Mouse (Mus musculus) lung, postnatal 10 days (tissue): ENCODE results near the gene Cebpzos.

Source experiments
- DNase-seq: peaks from one replicate; pipeline ENCODE4 v3.0.0; 2021

Cebpzos gene

GRCm38 (mm10) chr17:78916369-78916813 is at the start of gene Cebpzos:
Gene Cebpzos, plus strand, starts transcription at chr17:78916500.
- peak; percentile 88 for DNase-seq

DNA sequence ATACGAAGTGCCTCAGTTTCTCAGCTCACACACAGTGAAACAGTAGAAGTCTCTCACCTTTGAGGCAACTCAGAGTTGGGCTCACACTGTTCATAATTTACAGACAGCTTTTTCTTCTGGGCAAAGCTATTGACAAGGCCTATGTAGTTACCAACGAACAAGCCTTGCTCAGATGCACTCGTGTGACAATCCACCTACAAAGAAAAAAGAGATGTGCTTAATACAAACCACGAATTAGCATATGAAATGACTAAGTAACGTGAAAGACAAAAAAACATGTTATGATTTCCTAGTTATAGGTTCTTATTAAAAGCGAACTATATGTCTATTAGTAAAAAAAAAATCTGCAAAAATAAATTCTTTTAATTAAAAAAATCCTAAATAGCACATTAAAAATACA is 42.4 kb upstream of the Cebpzos start:
- no peak for DNase-seq

- peak; percentile 42 for DNase-seq
Measured at GRCm38 (mm10) chr17:78881878-78882304, 34.4 kb upstream of the Cebpzos start.

GRCm38 (mm10) chr17:78882401-78883112 is 33.7 kb upstream of the Cebpzos start, which contains the start of gene Eif2ak2:
Gene Eif2ak2, minus strand, starts transcription at chr17:78882573.
- peak; percentile 93 for DNase-seq

GRCm38 (mm10) chr17:78883291-78883690 is 33.0 kb upstream of the Cebpzos start:
- no peak for DNase-seq

- DNase-seq, result no peak
Measured at GRCm38 (mm10) chr17:78885286-78886065, 30.8 kb upstream of the Cebpzos start.

GRCm38 (mm10) chr17:78888554-78888953 is 27.7 kb upstream of the Cebpzos start:
- no peak for DNase-seq

DNA sequence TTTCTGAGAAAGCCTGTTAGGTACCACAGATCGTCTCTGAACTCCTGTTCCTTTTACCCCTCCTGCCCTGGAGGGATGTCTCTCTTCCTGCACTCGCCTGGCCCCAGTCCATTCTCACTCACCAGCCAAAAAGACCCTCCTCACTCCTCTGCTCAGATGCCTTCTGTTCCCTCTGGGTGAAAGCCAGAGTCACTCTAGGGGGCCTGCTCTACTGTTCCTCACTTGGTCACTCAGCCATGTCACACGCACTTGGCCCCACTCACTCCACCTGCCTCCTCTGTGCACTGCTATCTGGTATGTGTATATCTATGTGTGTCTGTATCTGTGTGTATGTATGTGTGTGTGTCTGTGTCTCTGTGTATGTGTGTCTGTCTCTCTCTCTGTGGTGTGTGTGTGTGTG is 27.1 kb upstream of the Cebpzos start:
- DNase-seq, result no peak

GRCm38 (mm10) chr17:78891020-78891419 is 25.3 kb upstream of the Cebpzos start:
- DNase-seq, result no peak

- DNase-seq, result no peak
Measured at GRCm38 (mm10) chr17:78894991-78895390, 21.3 kb upstream of the Cebpzos start.

- peak; percentile 83 for DNase-seq
Measured at GRCm38 (mm10) chr17:78895394-78895793, 20.9 kb upstream of the Cebpzos start.

DNA sequence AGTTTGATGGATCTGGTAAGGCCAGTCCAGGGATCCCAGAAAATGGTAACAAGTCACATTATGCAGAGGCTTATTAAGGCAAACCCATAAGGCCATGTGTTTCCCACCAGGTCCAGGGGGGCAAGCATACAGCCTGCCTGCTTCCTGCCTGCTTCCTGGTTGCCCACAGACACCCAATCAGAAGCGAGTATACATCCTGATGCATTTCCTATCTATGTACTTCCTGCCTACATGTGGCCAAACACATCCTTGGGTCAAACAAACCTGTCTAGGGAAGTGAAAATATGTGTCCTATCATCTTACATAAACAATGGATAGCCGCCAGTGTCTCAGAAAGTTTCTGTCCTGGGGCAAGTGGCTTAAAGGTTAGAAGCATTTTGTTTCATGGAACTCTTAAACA is 13.1 kb upstream of the Cebpzos start:
- DNase-seq, result no peak

GRCm38 (mm10) chr17:78906892-78907291 is 9.4 kb upstream of the Cebpzos start, which contains the start of gene Sult6b1:
Gene Sult6b1, minus strand, starts transcription at chr17:78906992.
- no peak for DNase-seq

GRCm38 (mm10) chr17:78909374-78909773 is 6.9 kb upstream of the Cebpzos start:
- DNase-seq, result no peak

GRCm38 (mm10) chr17:78912861-78913281 is 3.4 kb upstream of the Cebpzos start:
- DNase-seq, result peak; percentile 38

GRCm38 (mm10) chr17:78913921-78914320 is 2.4 kb upstream of the Cebpzos start:
- no peak for DNase-seq

DNA sequence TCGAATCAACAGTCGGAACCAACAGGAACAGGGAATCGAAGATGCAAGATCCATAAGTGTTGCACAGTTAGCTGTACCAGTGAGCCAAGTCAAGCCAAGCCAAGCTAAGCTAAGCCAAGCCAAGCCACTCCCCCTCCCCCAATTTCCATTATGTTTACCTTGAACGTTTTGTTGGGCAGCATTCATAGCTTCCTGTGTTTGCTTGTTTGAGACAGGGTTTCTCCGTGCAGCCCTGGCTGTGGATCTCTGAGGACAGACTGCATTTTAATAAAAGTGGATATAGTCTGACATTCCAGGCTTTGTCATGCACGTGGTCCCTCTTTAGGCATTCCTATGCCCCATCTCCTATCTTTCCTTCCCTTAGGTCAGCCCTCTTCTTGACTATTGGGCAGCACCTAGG is 528 bp upstream of the Cebpzos start:
- DNase-seq, result no peak

GRCm38 (mm10) chr17:78916899-78917298 is 599 bp downstream of the Cebpzos start:
- no peak for DNase-seq

- no peak for DNase-seq
Measured at GRCm38 (mm10) chr17:78917696-78918095, 1.4 kb downstream of the Cebpzos start.

DNA sequence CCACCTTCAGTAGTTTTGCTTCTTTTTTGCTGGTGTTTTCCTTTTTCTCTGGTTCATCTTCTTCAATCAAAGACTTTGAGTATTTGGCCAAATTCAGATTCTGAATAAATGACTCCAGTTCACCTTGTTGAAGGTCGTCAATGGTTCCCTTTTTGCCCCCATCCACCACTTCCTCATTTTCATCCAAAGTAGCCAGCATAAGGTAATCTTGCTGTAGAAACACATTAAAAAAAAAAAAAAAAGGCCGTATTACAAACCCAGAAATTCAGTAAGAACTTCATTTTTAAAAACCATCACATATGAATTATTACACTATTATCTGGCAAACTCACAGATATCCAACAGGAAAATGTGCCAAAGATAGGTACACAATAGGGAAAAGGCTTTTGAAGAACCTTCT is 19.6 kb downstream of the Cebpzos start:
- DNase-seq, result no peak

- peak; percentile 99 for DNase-seq
Measured at GRCm38 (mm10) chr17:78936466-78937228, 20.3 kb downstream of the Cebpzos start, which contains the start of the genes Cebpz and Ndufaf7. Gene Cebpz, minus strand, starts transcription at chr17:78937066. Gene Ndufaf7, plus strand, starts transcription at chr17:78937136.

GRCm38 (mm10) chr17:78937229-78937853 is 21.0 kb downstream of the Cebpzos start:
- DNase-seq, result no peak
